Mouse (Mus musculus): Measurements from ENCODE around the gene Ptpn3.

GRCm38 (mm10) chr4:57172861-57173260, 128.8 kb downstream of the Ptpn3 start:
- no peak for TF ChIP-seq CTCF (IDR thresholded peaks at IDR 0.05; ENCODE audit: low read depth)
- TF ChIP-seq EP300 (IDR thresholded peaks at IDR 0.05; ENCODE audit: low read depth) = no peak
